Mouse (Mus musculus) cortical plate, adult 2 months (tissue): ENCODE measurements around the gene Gatad2b. TPM values are rescaled to one million over a fixed set of nuclear protein-coding genes. Genes with fewer than 3 reads are reported as not detected.

ENCODE experiments used
- H3K27ac ChIP-seq: fragments of 200-500 bp; 2 replicates; pipeline ENCODE4 v1.5.1; 2012; ENCODE audit warnings: low read length, control low read depth, inconsistent platforms; ENCODE audit not compliant: insufficient read depth
- H3K4me1 ChIP-seq: fragments of 200-500 bp; 2 replicates; pipeline ENCODE4 v1.6.1; 2011; ENCODE audit warnings: low read length; ENCODE audit not compliant: control insufficient read depth, insufficient read depth
- H3K4me3 ChIP-seq: fragments of 200-500 bp; 2 replicates; pipeline ENCODE4 v1.5.1; 2011; ENCODE audit warnings: mild to moderate bottlenecking, low read length, control low read depth; ENCODE audit not compliant: insufficient read depth
- CTCF ChIP-seq: fragments of 200-500 bp; IDR thresholded peaks from 2 replicates; pipeline ENCODE4 v1.5.1; 2011; ENCODE audit warnings: mild to moderate bottlenecking, control low read depth, low read length; ENCODE audit not compliant: insufficient read depth; ENCODE audit errors: extremely low read depth
- POLR2A ChIP-seq: fragments of 200-500 bp; IDR thresholded peaks from 2 replicates; pipeline ENCODE4 v1.6.1; 2011; ENCODE audit warnings: mild to moderate bottlenecking, low read length, control low read depth; ENCODE audit not compliant: insufficient read depth; ENCODE audit errors: extremely low read depth
- polyA plus RNA-seq: library from polyadenylated mRNA; depleted of rRNA; stranded (reverse); fragments of >200 nt; gene quantifications from 2 replicates; pipeline ENCODE4 v1.2.3, GENCODE M21; 2012

The Gatad2b gene
- polyA plus RNA-seq, 1 experiment, result 35.4 TPM

DNA sequence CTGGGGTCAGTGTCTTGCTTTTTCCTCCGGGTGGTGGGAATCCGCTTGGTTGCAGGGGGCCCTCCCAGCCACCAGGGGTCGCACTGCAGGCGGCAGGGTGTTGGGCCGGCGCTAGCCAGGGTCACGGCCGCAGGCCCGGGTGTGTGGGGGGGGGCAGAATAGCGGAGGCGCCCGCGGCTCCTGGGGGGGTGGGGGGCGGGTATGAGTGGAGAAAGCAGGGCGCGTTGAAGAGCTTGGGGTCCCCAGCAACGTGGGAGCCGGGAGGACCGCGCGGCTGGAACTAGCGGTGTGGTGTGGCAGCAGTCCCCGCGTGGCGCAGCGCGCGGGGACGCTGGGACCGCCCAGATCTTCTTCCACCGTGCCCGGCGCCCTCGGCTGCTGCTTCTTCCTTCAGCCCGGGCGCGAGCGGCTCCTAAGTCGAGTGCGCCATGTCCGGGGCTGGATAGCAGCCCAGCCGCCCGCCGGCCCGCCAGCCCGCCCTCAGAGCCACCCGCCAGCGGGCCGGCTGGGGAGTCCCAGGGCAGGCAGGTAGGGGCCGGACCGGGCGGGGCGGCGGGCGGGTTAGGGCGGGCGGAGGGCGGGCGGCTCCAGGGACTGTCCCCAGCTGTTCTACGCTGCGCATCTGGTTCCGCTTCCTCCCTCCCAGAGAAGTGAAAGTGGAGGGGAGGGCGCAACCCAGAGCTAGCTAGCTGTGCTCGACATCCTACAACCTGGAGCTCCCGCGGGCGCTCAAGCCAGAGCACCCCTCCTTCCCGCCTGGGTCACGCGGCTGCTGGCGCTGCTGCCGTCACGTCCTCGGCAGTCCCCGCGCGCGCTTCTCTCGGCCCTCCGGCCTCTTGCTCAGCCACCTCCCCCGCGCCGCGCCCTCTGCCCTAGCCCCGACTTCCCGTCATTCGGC is 27.7 kb upstream of the Gatad2b start, which contains the start of gene Dennd4b:
Gene Dennd4b, plus strand, starts transcription at position 152 of the 898 bp plus-strand sequence.
- TF ChIP-seq CTCF, result peak; percentile 57
- peak; percentile 75; the same call in 1 of the 2 replicates for TF ChIP-seq POLR2A
- Histone ChIP-seq H3K4me3 (peak within 1 kb of the TSS; percentile 63), H3K4me1 (peaks cover 1% of the 10 kb centered on the region; the same call in 1 of the 2 replicates), H3K27ac (peak within 1 kb of the TSS; percentile 62)

DNA sequence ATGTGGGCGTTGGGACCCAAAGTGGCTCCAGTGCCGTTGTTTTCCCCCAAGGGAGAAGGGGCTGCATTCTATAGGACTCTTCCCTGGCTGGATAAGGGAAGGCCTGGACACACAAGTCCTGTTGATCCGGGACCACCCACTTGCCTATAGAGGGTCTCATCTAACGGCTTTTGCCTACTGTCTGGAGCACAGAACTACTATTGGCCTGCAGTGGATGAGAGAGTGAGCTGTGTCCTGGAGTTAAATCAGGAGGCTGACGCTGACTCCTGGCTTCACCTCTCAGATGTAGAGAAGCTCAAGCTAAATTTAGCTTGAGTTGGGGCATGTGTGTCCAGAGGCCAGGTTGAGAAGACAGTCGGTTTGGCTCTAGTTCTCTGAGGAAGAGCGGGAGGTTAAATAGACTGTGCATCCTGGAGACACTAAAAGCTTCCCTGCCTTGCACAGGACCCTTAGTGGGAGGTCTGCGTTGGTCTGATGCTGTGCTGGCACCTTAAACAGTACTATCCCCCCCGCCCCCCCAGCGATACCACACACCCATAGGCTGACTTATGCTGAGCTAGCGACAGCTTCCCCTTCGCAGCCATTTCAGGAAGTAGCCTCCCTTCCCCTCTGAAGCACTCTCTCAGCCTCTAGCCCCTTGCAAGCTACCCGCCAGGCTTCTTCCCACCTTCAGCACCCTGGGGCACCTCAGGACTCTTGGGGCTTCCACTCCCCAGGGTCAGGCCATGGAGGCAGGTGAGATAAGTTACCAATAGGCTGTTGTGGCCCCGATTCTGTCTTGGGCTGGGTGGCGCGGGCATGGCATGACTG is 26.8 kb upstream of the Gatad2b start:
- TF ChIP-seq POLR2A, result no peak
- no peak for TF ChIP-seq CTCF
- peak overlapping the region; percentile 63 for H3K4me3 ChIP-seq
- H3K4me1 ChIP-seq, result peaks cover 1% of the 10 kb centered on the region; the same call in 1 of the 2 replicates
- H3K27ac ChIP-seq, result peak overlapping the region; percentile 62

- no peak overlapping the region; the same call in 1 of the 2 replicates for H3K4me3 ChIP-seq
Observed at GRCm38 (mm10) chr3:90266901-90267775, 25.8 kb upstream of the Gatad2b start.

DNA sequence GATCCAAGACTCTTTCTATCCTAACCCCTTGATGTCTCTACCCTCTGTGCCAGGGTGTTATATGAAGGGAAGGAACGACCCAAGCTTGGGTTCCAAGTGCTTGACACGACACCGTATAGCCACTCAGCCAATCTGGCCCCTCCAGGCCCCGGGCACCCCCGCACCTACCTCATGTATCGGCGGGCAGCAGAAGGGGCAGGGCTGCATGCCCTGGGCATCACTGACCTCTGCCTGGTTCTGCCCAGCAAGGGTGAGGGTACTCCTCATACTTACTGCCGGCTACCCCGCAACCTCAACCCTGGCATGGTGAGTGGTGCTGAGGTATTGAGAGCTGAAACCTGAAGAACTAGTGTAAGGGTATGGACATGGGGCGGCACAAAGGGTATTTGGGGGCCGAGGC is 24.8 kb upstream of the Gatad2b start:
- Histone ChIP-seq H3K4me3 (no peak overlapping the region), H3K27ac (no peak overlapping the region), H3K4me1 (peaks cover 1% of the 10 kb centered on the region; the same call in 1 of the 2 replicates)
- TF ChIP-seq POLR2A (no peak), CTCF (no peak)

More at GRCm38 (mm10) chr3:90266901-90267775, 25.8 kb upstream of the Gatad2b start:
- H3K4me1 ChIP-seq, result peaks cover 1% of the 10 kb centered on the region; the same call in 1 of the 2 replicates
- no peak for TF ChIP-seq POLR2A
- no peak for TF ChIP-seq CTCF
- H3K27ac ChIP-seq, result no peak overlapping the region

- Histone ChIP-seq H3K27ac (no peak overlapping the region), H3K4me3 (no peak overlapping the region), H3K4me1 (peaks cover 1% of the 10 kb centered on the region; the same call in 1 of the 2 replicates)
- TF ChIP-seq POLR2A (no peak), CTCF (no peak)
Observed at GRCm38 (mm10) chr3:90268971-90269370, 24.0 kb upstream of the Gatad2b start.

- Histone ChIP-seq H3K27ac (no peak overlapping the region), H3K4me1 (peaks cover 1% of the 10 kb centered on the region; the same call in 1 of the 2 replicates), H3K4me3 (no peak overlapping the region)
- TF ChIP-seq POLR2A, result no peak
- TF ChIP-seq CTCF, result no peak
Observed at GRCm38 (mm10) chr3:90270784-90271183, 22.2 kb upstream of the Gatad2b start.

DNA sequence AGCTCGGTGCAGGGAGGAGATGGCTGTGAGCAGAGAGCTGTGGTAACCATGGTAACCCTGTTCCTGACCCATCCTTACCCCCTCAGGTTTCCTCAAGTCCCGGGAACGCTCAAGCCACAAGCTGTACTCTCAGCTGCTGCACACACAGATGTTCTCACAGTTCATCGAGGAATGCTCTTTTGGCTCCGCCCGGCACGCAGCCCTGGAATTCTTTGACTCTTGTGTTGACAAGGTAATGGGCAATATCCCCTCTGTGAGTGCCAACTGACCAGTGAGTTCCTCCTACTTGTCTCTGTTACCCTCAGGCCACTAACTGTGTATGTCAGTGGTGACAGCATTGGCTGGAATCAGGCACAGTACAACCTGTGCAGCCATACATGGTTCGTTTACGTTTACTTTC is 20.8 kb upstream of the Gatad2b start:
- H3K27ac ChIP-seq, result no peak overlapping the region
- TF ChIP-seq CTCF, result no peak
- TF ChIP-seq POLR2A, result no peak
- H3K4me1 ChIP-seq, result no peaks in the 10 kb centered on the region
- H3K4me3 ChIP-seq, result no peak overlapping the region

DNA sequence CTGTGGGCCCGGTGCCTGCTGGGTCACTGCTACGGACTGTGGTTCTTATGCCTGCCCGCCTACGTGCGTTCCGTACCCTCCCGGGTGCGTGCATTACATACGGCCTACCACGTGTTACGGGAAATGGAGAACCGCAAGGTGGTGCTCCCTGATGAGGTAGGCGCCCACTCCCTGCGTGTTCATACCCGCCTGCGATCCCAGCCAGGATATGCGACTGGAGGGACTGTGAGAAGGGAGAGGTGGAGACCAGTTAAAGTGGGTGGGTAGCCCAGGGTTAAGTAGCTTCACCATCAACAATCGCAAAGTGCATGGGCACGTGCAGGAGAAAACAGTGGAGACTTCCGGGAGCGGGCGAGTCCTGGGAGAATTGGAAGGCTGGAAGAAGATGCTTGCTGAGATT is 19.1 kb upstream of the Gatad2b start:
- Histone ChIP-seq H3K27ac (no peak overlapping the region), H3K4me1 (no peaks in the 10 kb centered on the region), H3K4me3 (no peak overlapping the region)
- no peak for TF ChIP-seq POLR2A
- TF ChIP-seq CTCF, result no peak

- TF ChIP-seq POLR2A (no peak), CTCF (no peak)
- Histone ChIP-seq H3K4me1 (no peaks in the 10 kb centered on the region), H3K4me3 (no peak overlapping the region), H3K27ac (no peak overlapping the region)
Observed at GRCm38 (mm10) chr3:90275286-90275685, 17.7 kb upstream of the Gatad2b start.
